Mouse (Mus musculus): ENCODE results near the gene Acmsd. TPM values are rescaled to one million over a fixed set of nuclear protein-coding genes. Genes with fewer than 3 reads are reported as not detected.
"Not testable (repeated sequence)": the region's sequence is repeated elsewhere in the genome, so short reads cannot be mapped to it uniquely, and the experiment has no call there.

The Acmsd gene
- polyA plus RNA-seq, 1 experiment from 2014 or later: not detected

DNA sequence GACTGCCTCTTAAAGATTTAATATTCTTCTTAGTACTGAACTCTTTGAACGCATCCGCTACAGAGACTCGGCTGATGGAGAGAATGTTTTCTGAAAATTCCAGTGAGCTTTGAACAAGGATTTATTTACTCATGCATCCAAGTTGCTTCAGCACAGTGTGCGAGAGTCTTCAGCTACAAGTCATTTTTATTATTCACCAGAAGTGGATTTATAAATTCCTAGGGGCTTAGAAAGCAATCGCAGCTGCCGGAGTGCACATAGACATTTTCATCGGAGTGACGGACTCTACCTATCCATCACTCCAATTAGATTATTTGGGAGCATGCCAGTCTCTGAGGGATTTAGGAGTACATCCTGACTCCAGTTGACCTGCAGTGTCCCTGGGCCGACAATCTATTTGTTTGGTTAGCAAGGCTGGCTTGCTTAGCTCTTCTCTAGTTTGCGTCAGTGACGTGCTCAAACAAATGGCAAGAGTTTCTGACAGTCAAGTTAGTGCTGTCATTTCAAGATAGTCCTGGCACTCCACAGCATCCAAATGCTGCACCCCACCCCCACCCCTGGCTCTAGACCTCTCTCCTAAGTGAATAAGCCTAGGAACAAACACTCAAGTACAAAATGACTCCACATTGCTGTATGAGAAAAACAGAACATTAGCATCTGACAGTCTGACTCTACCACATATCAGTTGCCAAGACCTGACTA is 21.3 kb downstream of the Acmsd start:
- H3K36me3 ChIP-seq: no peaks in the 10 kb centered on the region
- no peaks in the 10 kb centered on the region for H3K9me3 ChIP-seq (replicated peaks)
- H3K9ac ChIP-seq (replicated peaks): no peak overlapping the region
- 60% methylated on average over 11 of the region's 11 CpGs for WGBS
- no peaks in the 10 kb centered on the region for H3K27me3 ChIP-seq (replicated peaks)
- H3K27ac ChIP-seq (replicated peaks): no peak overlapping the region
- no peaks in the 10 kb centered on the region for H3K4me1 ChIP-seq
- ATAC-seq (ENCODE audit: low FRiP score): peak; percentile 63; the same call in 1 of the 2 replicates
- H3K4me3 ChIP-seq (replicated peaks): no peak overlapping the region
- H3K4me2 ChIP-seq: peak overlapping the region; percentile 3; the same call in 1 of the 2 replicates

GRCm38 (mm10) chr1:127755806-127756205 is 26.6 kb downstream of the Acmsd start:
- H3K4me1 ChIP-seq: no peaks in the 10 kb centered on the region
- no peak overlapping the region for H3K4me2 ChIP-seq
- no peaks in the 10 kb centered on the region for H3K9me3 ChIP-seq (replicated peaks)
- H3K27ac ChIP-seq (replicated peaks): no peak overlapping the region
- WGBS: 79% methylated on average over 4 of the region's 4 CpGs
- H3K36me3 ChIP-seq: no peaks in the 10 kb centered on the region
- no peak overlapping the region for H3K9ac ChIP-seq (replicated peaks)
- no peaks in the 10 kb centered on the region for H3K27me3 ChIP-seq (replicated peaks)
- no peak for ATAC-seq (ENCODE audit: low FRiP score)
- H3K4me3 ChIP-seq (replicated peaks): no peak overlapping the region

DNA sequence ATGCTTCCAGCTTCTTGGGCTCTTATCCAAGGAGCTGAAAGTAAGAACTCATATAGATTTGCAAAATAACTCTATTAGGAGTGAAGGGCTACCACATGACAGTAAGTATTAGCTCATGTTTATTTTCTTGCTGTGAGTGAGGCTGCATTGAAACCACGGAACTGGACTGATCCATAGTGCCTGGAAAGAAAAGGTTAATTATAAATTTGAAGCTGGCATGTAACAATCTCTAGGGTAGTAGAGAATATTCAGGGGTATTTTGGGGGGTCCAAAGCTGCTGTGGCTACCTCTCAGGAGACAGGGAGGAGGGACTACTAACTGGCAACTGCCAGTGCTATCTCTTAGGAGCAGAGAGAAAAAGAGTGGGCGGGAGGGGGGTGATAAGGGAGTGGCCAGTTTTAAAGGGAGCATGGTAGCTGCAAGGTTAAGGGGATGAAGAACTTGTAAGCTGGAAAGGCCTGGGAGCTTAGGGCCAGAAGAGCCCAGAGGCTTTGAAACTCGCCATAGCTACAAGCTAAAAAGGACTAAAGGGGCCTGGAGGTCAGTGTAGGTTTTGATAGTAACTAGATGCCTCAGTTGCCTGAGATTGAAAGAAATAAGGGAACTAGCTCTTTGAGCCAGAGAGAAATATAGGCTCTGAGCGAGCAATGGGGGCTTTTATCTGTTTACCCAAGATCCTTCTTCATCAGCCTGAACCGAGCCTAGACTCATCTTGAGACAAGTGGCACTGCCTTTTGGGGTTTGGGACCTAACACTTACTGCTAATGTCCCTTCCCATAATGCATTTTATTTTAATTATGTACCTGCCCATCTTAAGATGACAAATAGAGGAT is 27.3 kb downstream of the Acmsd start:
- H3K4me1 ChIP-seq: no peaks in the 10 kb centered on the region
- no peaks in the 10 kb centered on the region for H3K27me3 ChIP-seq (replicated peaks)
- no peak overlapping the region for H3K27ac ChIP-seq (replicated peaks)
- ATAC-seq (ENCODE audit: low FRiP score): no peak
- no peak overlapping the region for H3K9ac ChIP-seq (replicated peaks)
- H3K4me2 ChIP-seq: no peak overlapping the region
- H3K36me3 ChIP-seq: no peaks in the 10 kb centered on the region
- WGBS: 76% methylated on average over 5 of the region's 5 CpGs
- no peaks in the 10 kb centered on the region for H3K9me3 ChIP-seq (replicated peaks)
- no peak overlapping the region for H3K4me3 ChIP-seq (replicated peaks)

GRCm38 (mm10) chr1:127757164-127757545 is 27.9 kb downstream of the Acmsd start:
- not testable (repeated sequence) for H3K36me3 ChIP-seq; H3K4me2 ChIP-seq; H3K4me1 ChIP-seq; H3K9ac ChIP-seq (replicated peaks); H3K27ac ChIP-seq (replicated peaks); H3K4me3 ChIP-seq (replicated peaks); H3K27me3 ChIP-seq (replicated peaks); H3K9me3 ChIP-seq (replicated peaks); ATAC-seq (ENCODE audit: low FRiP score)
- 94% methylated on average over 3 of the region's 3 CpGs for WGBS

- H3K27ac ChIP-seq (replicated peaks): no peak overlapping the region
- H3K27me3 ChIP-seq (replicated peaks): no peaks in the 10 kb centered on the region
- no peak overlapping the region for H3K9ac ChIP-seq (replicated peaks)
- H3K9me3 ChIP-seq (replicated peaks): no peaks in the 10 kb centered on the region
- no peak overlapping the region for H3K4me2 ChIP-seq
- H3K4me1 ChIP-seq: no peaks in the 10 kb centered on the region
- no peak for ATAC-seq (ENCODE audit: low FRiP score)
- H3K4me3 ChIP-seq (replicated peaks): no peak overlapping the region
- WGBS: 58% methylated on average over 2 of the region's 2 CpGs
- H3K36me3 ChIP-seq: no peaks in the 10 kb centered on the region
These were observed 36.3 kb downstream of the Acmsd start for GRCm38 (mm10) chr1:127765468-127765867.

DNA sequence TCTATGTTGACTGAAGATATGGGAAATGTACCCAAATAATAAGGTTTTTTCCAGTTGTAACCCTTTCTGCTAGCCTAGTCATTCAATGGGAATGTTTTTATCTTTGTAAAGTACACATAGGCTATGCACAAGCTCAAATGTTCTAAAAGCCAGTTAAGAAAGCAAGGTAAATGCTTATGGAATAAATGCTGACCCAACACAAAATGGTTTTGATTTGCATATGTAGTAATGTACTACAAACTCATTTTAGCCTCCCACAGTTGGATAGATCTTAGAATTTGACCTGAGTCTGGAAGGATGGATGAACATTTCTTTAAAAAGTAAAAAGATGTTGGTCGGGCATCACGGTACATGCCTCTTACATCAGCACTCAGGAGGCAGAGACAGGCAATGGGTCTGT is 37.5 kb downstream of the Acmsd start:
- H3K9ac ChIP-seq (replicated peaks): no peak overlapping the region
- H3K4me3 ChIP-seq (replicated peaks): no peak overlapping the region
- no peaks in the 10 kb centered on the region for H3K27me3 ChIP-seq (replicated peaks)
- no peaks in the 10 kb centered on the region for H3K36me3 ChIP-seq
- ATAC-seq (ENCODE audit: low FRiP score): no peak
- WGBS: 90% methylated on average over 2 of the region's 2 CpGs
- H3K4me2 ChIP-seq: no peak overlapping the region
- H3K27ac ChIP-seq (replicated peaks): no peak overlapping the region
- no peaks in the 10 kb centered on the region for H3K9me3 ChIP-seq (replicated peaks)
- no peaks in the 10 kb centered on the region for H3K4me1 ChIP-seq

DNA sequence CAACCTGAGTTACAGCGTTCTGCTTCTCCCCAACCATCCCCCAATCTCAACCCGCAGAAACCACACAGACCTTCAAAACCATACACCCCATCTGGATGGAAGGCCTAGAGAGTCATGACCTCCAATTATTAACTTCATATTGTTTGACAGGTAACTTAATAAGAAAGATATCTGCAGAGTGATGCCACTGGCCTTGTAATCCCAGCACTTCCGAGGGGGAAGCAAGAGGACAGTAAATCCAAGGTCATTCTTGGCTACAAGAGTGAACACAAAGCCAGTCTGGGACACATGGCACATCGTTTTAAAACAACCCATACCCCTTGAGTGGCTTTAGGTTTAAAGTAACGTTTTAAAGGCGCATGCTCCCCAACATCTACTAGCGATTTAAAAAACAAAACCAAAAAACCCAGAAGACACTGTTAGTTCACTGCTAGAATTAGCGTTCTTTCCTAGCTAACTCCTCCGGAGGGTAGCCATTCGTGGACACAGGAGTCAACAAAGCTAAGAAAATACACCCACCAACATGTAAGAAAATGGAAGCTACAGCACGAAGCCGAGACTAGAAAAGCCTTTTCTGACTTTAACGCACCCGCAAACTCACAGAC is 44.1 kb downstream of the Acmsd start:
- peak overlapping the region; percentile 66 for H3K4me3 ChIP-seq (replicated peaks)
- WGBS: 1% methylated on average over 14 of the region's 14 CpGs
- ATAC-seq (ENCODE audit: low FRiP score): peak; percentile 49

DNA sequence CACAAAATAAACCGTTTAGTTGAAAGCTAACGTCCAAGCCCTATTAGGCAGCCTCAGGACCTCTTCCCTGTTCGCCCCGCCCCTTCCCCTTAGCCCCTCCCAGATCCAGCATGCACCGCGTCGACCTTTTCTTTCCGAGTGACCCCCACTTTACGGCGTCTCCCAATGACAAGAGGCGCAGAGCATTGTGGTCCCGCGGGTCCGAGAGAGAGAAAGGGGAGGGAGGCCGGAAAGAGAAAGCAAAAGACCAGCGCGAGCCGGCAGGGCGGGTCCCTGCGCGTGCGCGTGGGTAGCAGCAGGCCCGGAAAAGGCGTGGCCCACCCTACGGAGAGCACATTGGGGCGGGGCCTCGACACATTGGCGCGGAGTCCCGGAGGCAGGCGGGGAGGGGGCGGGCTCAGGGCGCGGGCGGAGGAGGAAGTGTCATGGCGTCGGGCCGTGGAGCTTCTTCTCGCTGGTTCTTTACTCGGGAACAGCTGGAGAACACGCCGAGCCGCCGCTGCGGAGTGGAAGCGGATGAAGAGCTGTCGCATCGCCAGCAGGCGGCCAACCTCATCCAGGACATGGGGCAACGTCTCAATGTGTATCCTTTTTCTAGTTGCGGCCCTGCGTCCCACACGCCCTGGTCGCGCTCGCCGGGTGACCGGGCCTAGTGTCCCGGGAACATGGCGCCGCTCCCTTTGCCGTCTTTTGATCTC is 44.7 kb downstream of the Acmsd start, which contains the start of gene Ccnt2:
TSS of gene Ccnt2 (plus strand) at position 362 of the 698 bp plus-strand sequence.
- H3K36me3 ChIP-seq: no peaks in the 10 kb centered on the region
- H3K27me3 ChIP-seq (replicated peaks): no peaks in the 10 kb centered on the region
- peak; percentile 99 for ATAC-seq (ENCODE audit: low FRiP score)
- H3K9ac ChIP-seq (replicated peaks): peak within 1 kb of the TSS; percentile 86
- H3K4me2 ChIP-seq: peak within 1 kb of the TSS; percentile 72
- under 1% methylated on average over 63 of the region's 63 CpGs for WGBS
- peaks cover 31% of the 10 kb centered on the region for H3K4me1 ChIP-seq
- peak within 1 kb of the TSS; percentile 96 for H3K27ac ChIP-seq (replicated peaks)
- peak within 1 kb of the TSS; percentile 66 for H3K4me3 ChIP-seq (replicated peaks)
- no peaks in the 10 kb centered on the region for H3K9me3 ChIP-seq (replicated peaks)

More for the DNA sequence above, 44.1 kb downstream of the Acmsd start:
- Histone ChIP-seq H3K27ac (replicated peaks) (peak overlapping the region; percentile 88), H3K9ac (replicated peaks) (peak overlapping the region; percentile 65), H3K4me2 (peak overlapping the region; percentile 72), H3K36me3 (no peaks in the 10 kb centered on the region), H3K27me3 (replicated peaks) (no peaks in the 10 kb centered on the region), H3K4me1 (peaks cover 31% of the 10 kb centered on the region), H3K9me3 (replicated peaks) (no peaks in the 10 kb centered on the region)

DNA sequence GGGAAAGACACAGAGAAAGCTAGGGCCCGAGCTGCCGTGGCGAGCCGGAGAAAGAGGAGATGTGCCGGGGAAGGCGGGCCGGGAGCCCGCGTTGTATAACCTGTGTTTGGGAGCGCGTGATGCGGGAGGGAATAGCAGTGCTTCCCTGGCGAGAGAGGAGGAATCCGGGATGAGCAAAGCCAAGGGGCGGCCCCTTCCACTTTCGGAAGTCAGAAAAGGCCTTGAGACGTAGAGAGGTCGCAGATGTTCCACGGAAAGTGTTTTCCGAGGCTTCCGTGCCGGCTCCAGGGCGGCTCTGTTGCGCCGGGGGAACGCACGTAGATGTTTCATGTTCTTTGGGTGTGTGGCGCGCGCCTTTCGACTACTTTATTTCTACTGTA is 45.3 kb downstream of the Acmsd start:
- peak overlapping the region; percentile 66 for H3K4me3 ChIP-seq (replicated peaks)
- peak overlapping the region; percentile 86 for H3K9ac ChIP-seq (replicated peaks)
- WGBS: under 1% methylated on average over 31 of the region's 31 CpGs
- peak overlapping the region; percentile 71 for H3K4me2 ChIP-seq
- no peaks in the 10 kb centered on the region for H3K27me3 ChIP-seq (replicated peaks)
- H3K4me1 ChIP-seq: peaks cover 36% of the 10 kb centered on the region
- H3K9me3 ChIP-seq (replicated peaks): no peaks in the 10 kb centered on the region
- H3K27ac ChIP-seq (replicated peaks): peak overlapping the region; percentile 96
- ATAC-seq (ENCODE audit: low FRiP score): peak; percentile 45
- H3K36me3 ChIP-seq: no peaks in the 10 kb centered on the region

- H3K36me3 ChIP-seq: no peaks in the 10 kb centered on the region
- peak overlapping the region; percentile 71 for H3K4me2 ChIP-seq
- no peak for ATAC-seq (ENCODE audit: low FRiP score)
- no peaks in the 10 kb centered on the region for H3K27me3 ChIP-seq (replicated peaks)
- peak overlapping the region; percentile 86 for H3K9ac ChIP-seq (replicated peaks)
- H3K9me3 ChIP-seq (replicated peaks): no peaks in the 10 kb centered on the region
- H3K27ac ChIP-seq (replicated peaks): no peak overlapping the region
- H3K4me1 ChIP-seq: peaks cover 44% of the 10 kb centered on the region
- 13% methylated on average over 10 of the region's 10 CpGs for WGBS
- H3K4me3 ChIP-seq (replicated peaks): peak overlapping the region; percentile 66
These were observed 46.0 kb downstream of the Acmsd start for GRCm38 (mm10) chr1:127775206-127775720.

GRCm38 (mm10) chr1:127776246-127776645 is 47.0 kb downstream of the Acmsd start:
- Histone ChIP-seq H3K27me3 (replicated peaks) (no peaks in the 10 kb centered on the region), H3K4me1 (peaks cover 50% of the 10 kb centered on the region), H3K4me2 (peak overlapping the region; percentile 35), H3K9me3 (replicated peaks) (no peaks in the 10 kb centered on the region), H3K4me3 (replicated peaks) (peak overlapping the region; percentile 4; the same call in 1 of the 2 replicates), H3K27ac (replicated peaks) (no peak overlapping the region), H3K9ac (replicated peaks) (no peak overlapping the region), H3K36me3 (no peaks in the 10 kb centered on the region)
- 74% methylated on average over 6 of the region's 6 CpGs for WGBS
- ATAC-seq (ENCODE audit: low FRiP score): no peak

All from neural tube, embryonic 15.5 days (tissue).